Mouse (Mus musculus) myocyte (in vitro differentiated cells): ENCODE data around the gene Crcp. TPM values are rescaled to one million over a fixed set of nuclear protein-coding genes. Genes with fewer than 3 reads are reported as not detected.

Experiments used
- H3K27me3 ChIP-seq: one replicate; pipeline ENCODE4 v1.6.1; 2011; ENCODE audit not compliant: control insufficient read depth, insufficient read depth, insufficient read length
- H3K36me3 ChIP-seq: one replicate; pipeline ENCODE4 v1.6.1; 2011; ENCODE audit not compliant: control insufficient read depth, insufficient read depth
- H3K4me2 ChIP-seq: one replicate; pipeline ENCODE4 v1.6.1; 2011; ENCODE audit warnings: low read depth, control low read depth
- H3K4me3 ChIP-seq: one replicate; pipeline ENCODE4 v1.5.1; 2011; ENCODE audit warnings: mild to moderate bottlenecking, control low read depth, moderate library complexity
- H3K79me2 ChIP-seq: one replicate; pipeline ENCODE4 v1.6.1; 2011; ENCODE audit not compliant: control insufficient read depth, insufficient read depth
- H3ac ChIP-seq: one replicate; pipeline ENCODE4 v1.6.1; 2011; ENCODE audit not compliant: control insufficient read depth, insufficient read length
- CEBPB ChIP-seq: IDR thresholded peaks from 2 replicates; pipeline ENCODE4 v1.6.1; 2011; ENCODE audit warnings: mild to moderate bottlenecking, moderate library complexity; ENCODE audit not compliant: poor library complexity, insufficient read depth, severe bottlenecking
- E2F4 ChIP-seq: IDR thresholded peaks from one replicate; pipeline ENCODE4 v1.6.1; 2011; ENCODE audit warnings: mild to moderate bottlenecking, control low read depth, moderate library complexity; ENCODE audit not compliant: insufficient read depth
- MAX ChIP-seq: IDR thresholded peaks from one replicate; pipeline ENCODE4 v1.6.1; 2011; ENCODE audit warnings: low read depth, mild to moderate bottlenecking, control low read depth
- MYOD1 ChIP-seq, 3 experiments: IDR thresholded peaks; one replicate each; pipeline ENCODE4 v1.6.1; 2011; ENCODE audit warnings: control low read depth in 2 of 3, low read depth in 2 of 3, mild to moderate bottlenecking in 2 of 3, moderate library complexity in 1 of 3; ENCODE audit not compliant: insufficient read length in 2 of 3, control insufficient read depth in 1 of 3
- MYOG ChIP-seq, 3 experiments: IDR thresholded peaks; one replicate each; pipeline ENCODE4 v1.6.1; 2011; ENCODE audit warnings: control low read depth in 2 of 3, low read depth in 2 of 3, mild to moderate bottlenecking in 2 of 3; ENCODE audit not compliant: insufficient read length in 2 of 3, control insufficient read depth in 1 of 3, insufficient read depth in 1 of 3
- POLR2A ChIP-seq: IDR thresholded peaks from one replicate; pipeline ENCODE4 v1.6.1; 2011; ENCODE audit warnings: low read depth, mild to moderate bottlenecking, control low read depth, moderate library complexity; ENCODE audit not compliant: insufficient read length
- POLR2AphosphoS2 ChIP-seq: IDR thresholded peaks from one replicate; pipeline ENCODE4 v1.6.1; 2011; ENCODE audit warnings: low read depth, control low read depth; ENCODE audit not compliant: insufficient read length
- REST ChIP-seq: IDR thresholded peaks from one replicate; pipeline ENCODE4 v1.6.1; 2011; ENCODE audit warnings: mild to moderate bottlenecking, control low read depth, moderate library complexity; ENCODE audit not compliant: insufficient read depth, insufficient read length
- SRF ChIP-seq: IDR thresholded peaks from one replicate; pipeline ENCODE4 v1.6.1; 2011; ENCODE audit warnings: low read depth; ENCODE audit not compliant: control insufficient read depth, insufficient read length
- TCF12 ChIP-seq: IDR thresholded peaks from one replicate; pipeline ENCODE4 v1.6.1; 2011; ENCODE audit warnings: mild to moderate bottlenecking, control low read depth; ENCODE audit not compliant: poor library complexity, insufficient read depth, severe bottlenecking
- TCF3 ChIP-seq: IDR thresholded peaks from one replicate; pipeline ENCODE4 v1.6.1; 2011; ENCODE audit warnings: low read depth, control low read depth; ENCODE audit not compliant: insufficient read length
- USF1 ChIP-seq: IDR thresholded peaks from one replicate; pipeline ENCODE4 v1.6.1; 2011; ENCODE audit warnings: low read depth, mild to moderate bottlenecking, control low read depth, moderate library complexity
- polyA plus RNA-seq: library from polyadenylated mRNA; unstranded; fragments of >200 nt; fragmentation: generic; extraction: Trizol; gene quantifications from one replicate; pipeline ENCODE4 v1.2.1, GENCODE M21; 2012; ENCODE audit warnings: missing spikeins

Gene Crcp
- polyA plus RNA-seq, 1 experiment, result 30.8 TPM

DNA sequence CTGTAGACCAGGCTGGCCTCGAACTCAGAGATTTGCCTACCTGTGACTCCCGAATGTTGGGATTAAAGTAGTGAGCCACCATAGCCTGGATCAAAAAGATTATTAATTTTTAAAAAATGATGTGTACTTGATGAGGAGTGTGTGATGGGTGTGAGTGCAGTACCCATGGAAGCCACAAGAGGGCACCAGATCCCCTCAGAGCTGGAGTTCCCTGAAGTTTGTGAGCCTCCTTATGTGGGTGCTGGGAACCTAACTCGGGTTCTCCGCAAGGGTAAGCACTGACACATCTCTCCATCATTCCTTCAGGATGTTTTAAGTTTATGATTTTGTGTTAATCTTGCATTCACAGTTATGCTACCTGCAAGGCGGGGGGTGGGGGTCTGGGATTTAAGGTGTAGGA is 18.1 kb upstream of the Crcp start:
- Histone ChIP-seq H3K4me2 (no peak overlapping the region), H3K36me3 (peaks cover 4% of the 10 kb centered on the region), H3K79me2 (no peaks in the 10 kb centered on the region), H3K27me3 (no peaks in the 10 kb centered on the region), H3ac (no peak overlapping the region), H3K4me3 (no peak overlapping the region)
- TF ChIP-seq TCF12, result no peak
- no peak for TF ChIP-seq MYOD1 (IDR thresholded peaks at IDR 0.05; ENCODE audit: control insufficient read depth in 1 of 3, insufficient read length in 2 of 3, low read depth in 2 of 3)
- no peak for TF ChIP-seq E2F4
- TF ChIP-seq POLR2A, result no peak
- TF ChIP-seq SRF, result no peak
- TF ChIP-seq TCF3, result no peak
- TF ChIP-seq CEBPB, result no peak
- TF ChIP-seq MYOG (IDR thresholded peaks at IDR 0.05; ENCODE audit: control insufficient read depth in 1 of 3, insufficient read depth in 1 of 3, insufficient read length in 2 of 3, low read depth in 2 of 3), result no peak
- TF ChIP-seq POLR2AphosphoS2, result no peak
- TF ChIP-seq USF1, result no peak
- TF ChIP-seq MAX, result no peak
- TF ChIP-seq REST, result no peak

DNA sequence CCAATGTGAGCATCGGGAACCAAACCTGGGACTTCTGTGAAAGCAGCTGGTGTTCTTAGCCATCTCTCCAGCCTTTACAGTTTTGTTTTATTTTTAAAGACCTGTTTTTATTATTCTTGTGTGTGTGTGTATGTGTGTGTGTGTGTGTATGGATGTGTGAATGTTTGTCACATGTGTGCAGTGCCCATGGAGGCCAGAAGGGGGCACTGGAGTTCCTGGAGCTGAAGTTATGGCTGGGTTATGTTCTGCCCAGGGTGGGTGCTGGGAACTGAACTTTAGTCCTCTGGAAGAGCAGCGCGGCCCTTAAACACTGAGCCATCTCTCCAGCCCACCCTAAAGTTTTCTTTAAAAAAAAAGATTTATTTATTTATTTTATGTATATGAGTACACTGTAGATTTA is 14.0 kb upstream of the Crcp start:
- Histone ChIP-seq H3K79me2 (no peaks in the 10 kb centered on the region), H3ac (no peak overlapping the region), H3K27me3 (no peaks in the 10 kb centered on the region), H3K36me3 (peaks cover 4% of the 10 kb centered on the region), H3K4me2 (no peak overlapping the region), H3K4me3 (no peak overlapping the region)
- TF ChIP-seq POLR2A (no peak), TCF3 (no peak), USF1 (no peak), REST (no peak), CEBPB (no peak), MAX (no peak), TCF12 (no peak), MYOD1 (IDR thresholded peaks at IDR 0.05; ENCODE audit: control insufficient read depth in 1 of 3, insufficient read length in 2 of 3, low read depth in 2 of 3) (no peak)

DNA sequence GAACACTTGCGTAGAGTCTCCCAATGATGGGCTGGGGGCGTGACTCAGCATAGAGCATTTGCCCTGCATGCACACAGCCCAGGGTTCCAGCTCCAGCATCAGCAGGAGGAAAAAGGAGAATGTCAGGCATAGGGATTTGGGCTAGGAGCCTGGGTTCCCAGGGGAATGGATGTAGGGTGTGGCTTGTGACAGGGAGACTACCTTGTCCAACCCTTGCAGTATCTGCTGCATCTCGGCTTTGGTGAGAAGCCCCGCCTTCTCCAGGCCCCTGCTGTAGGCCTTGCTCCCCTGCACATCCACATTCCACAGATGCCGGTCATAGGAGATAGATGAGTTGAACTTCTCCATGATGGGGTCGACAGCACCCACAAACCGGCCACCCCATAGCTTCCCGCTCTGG is 9.6 kb upstream of the Crcp start:
- Histone ChIP-seq H3K4me2 (no peak overlapping the region), H3ac (no peak overlapping the region), H3K79me2 (no peaks in the 10 kb centered on the region), H3K27me3 (no peaks in the 10 kb centered on the region), H3K36me3 (peaks cover 4% of the 10 kb centered on the region), H3K4me3 (no peak overlapping the region)
- TF ChIP-seq MAX, result no peak
- no peak for TF ChIP-seq POLR2AphosphoS2
- no peak for TF ChIP-seq SRF
- no peak for TF ChIP-seq TCF3
- no peak for TF ChIP-seq E2F4
- TF ChIP-seq CEBPB, result no peak
- TF ChIP-seq REST, result no peak

DNA sequence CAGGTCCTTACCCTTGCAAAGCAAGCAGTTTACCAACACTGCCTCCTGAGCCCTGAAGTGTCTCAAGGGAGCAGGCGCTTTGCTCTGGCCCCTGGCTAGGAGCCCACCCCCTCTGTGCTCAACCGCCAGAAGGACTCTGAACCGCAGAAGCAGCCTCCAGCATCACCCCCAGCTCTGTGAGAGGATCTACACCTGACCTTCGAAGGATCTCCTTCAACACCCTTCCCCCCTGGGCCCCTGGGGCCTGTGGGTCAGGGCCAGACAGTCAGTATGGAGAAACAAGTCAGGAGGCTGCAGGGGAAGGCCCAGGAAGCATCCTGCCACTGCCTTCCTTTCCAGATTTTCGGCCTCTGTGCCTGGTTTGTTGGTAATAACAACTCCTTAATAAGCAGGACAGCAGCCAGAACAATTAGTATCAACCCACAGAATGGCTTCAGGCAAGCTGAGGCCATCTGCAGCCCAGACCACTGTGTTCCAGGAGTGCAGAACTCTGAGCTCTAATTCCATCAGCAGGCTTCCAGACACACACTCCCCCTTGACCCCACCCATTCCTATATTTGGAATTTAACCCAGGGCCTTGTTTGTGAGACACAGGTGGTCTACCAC is 7.6 kb upstream of the Crcp start:
- Histone ChIP-seq H3K79me2 (no peaks in the 10 kb centered on the region), H3ac (no peak overlapping the region), H3K36me3 (no peaks in the 10 kb centered on the region), H3K4me3 (no peak overlapping the region), H3K4me2 (no peak overlapping the region), H3K27me3 (no peaks in the 10 kb centered on the region)
- no peak for TF ChIP-seq POLR2AphosphoS2

DNA sequence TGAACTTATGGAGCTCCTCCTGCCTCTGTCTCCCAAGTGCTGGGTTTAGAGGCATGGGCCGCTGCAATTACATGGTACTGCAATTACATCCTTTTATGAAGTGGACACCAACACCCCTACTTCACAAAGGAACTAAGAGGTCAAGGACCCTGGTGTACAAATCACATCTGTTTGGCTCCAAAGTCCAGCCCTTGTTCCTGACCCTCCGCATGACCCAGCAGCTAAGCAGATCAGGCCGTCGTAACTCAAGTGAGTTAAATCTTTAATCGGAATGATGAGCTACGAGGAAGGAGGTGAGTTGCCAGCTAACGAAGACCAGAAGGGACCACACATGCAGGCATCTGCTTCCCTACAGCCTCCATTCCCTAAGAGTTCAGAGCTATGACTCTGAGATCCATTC is 6.7 kb upstream of the Crcp start:
- TF ChIP-seq USF1 (no peak), SRF (no peak), MYOD1 (IDR thresholded peaks at IDR 0.05; ENCODE audit: control insufficient read depth in 1 of 3, insufficient read length in 2 of 3, low read depth in 2 of 3) (no peak), REST (no peak), TCF12 (no peak), MYOG (IDR thresholded peaks at IDR 0.05; ENCODE audit: control insufficient read depth in 1 of 3, insufficient read depth in 1 of 3, insufficient read length in 2 of 3, low read depth in 2 of 3) (no peak), TCF3 (no peak), POLR2AphosphoS2 (no peak), POLR2A (no peak), CEBPB (no peak), E2F4 (no peak), MAX (no peak)
- Histone ChIP-seq H3K4me3 (no peak overlapping the region), H3K79me2 (no peaks in the 10 kb centered on the region), H3K36me3 (no peaks in the 10 kb centered on the region), H3K27me3 (no peaks in the 10 kb centered on the region), H3K4me2 (no peak overlapping the region), H3ac (no peak overlapping the region)
